8 mouse cellular contexts compared by ENCODE assay signal in the genomic region with DNA sequence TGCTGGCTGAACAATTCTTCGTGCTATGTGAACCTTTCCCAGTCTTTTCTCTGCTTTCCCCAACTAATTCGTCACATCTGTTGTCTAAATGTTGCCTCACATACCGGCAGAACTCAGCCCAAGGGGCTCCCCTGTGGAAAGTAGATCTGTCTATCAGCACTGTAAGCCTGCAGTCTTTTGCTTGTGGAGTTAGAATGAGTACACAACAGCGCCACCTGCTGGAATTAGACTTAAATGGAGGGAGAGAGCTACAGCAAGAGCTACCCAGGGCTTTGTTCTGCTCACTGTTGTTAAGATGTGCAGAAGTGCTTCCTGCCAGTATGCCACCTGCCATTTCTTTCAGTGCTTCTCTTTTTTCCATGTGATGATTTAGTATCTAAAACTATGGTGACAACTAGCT.
DNase-seq lines count a peak whose midpoint lies in the region; ATAC-seq and TF ChIP-seq lines count a peak whose summit lies in the region.

No protein-coding gene starts in this region.

- no peaks in the 10 kb centered on the region for H3K27me3 ChIP-seq in ES-Bruce4 (ENCODE audit: control insufficient read depth, insufficient read depth, low read length, poor library complexity, severe bottlenecking)
- no peaks in the 10 kb centered on the region for H3K27me3 ChIP-seq in embryonic facial prominence, embryonic 15.5 days
- no peaks in the 10 kb centered on the region for H3K27me3 ChIP-seq in hindbrain, embryonic 10.5 days (ENCODE audit: insufficient read depth, poor library complexity, severe bottlenecking)

- H3K4me1 ChIP-seq in ES-Bruce4 (ENCODE audit: control insufficient read depth, insufficient read depth, low read length) = no peaks in the 10 kb centered on the region
- no peaks in the 10 kb centered on the region for H3K4me1 ChIP-seq in embryonic facial prominence, embryonic 15.5 days
- H3K4me1 ChIP-seq in hindbrain, embryonic 10.5 days (replicated peaks) = no peaks in the 10 kb centered on the region

- H3K27ac ChIP-seq in ES-Bruce4 (ENCODE audit: insufficient read depth, low read length) = no peak overlapping the region
- H3K27ac ChIP-seq in embryonic facial prominence, embryonic 15.5 days (replicated peaks) = no peak overlapping the region
- H3K27ac ChIP-seq in hindbrain, embryonic 10.5 days = no peak overlapping the region

- WGBS in embryonic facial prominence, embryonic 15.5 days = 2% methylated on average over 4 of the region's 4 CpGs
- WGBS in hindbrain, embryonic 10.5 days = 10% methylated on average over 4 of the region's 4 CpGs

- DNase-seq in brain, adult 2 months (ENCODE audit: low read depth, low spot score) = peak; percentile 97
- DNase-seq in hindbrain, embryonic 10.5 days (ENCODE audit: low spot score) = peak; percentile 82
- peak; percentile 69 to 85 for DNase-seq in layer of hippocampus, adult 8-10 months (ENCODE audit: low spot score in 2 of 2)
- peak; percentile 78 for DNase-seq in lung, postnatal 10 days
- peak; percentile 81 for DNase-seq in retina, postnatal 7 days (ENCODE audit: low read depth, low spot score)
- DNase-seq in urinary bladder, postnatal 10 days (ENCODE audit: low spot score) = peak; percentile 11

- peak; percentile 25 for TF ChIP-seq CTCF in ES-Bruce4 (IDR thresholded peaks at IDR 0.05; ENCODE audit: low read depth, low read length)

- H3K36me3 ChIP-seq in ES-Bruce4 (ENCODE audit: control insufficient read depth, insufficient read depth, low read length, poor library complexity, severe bottlenecking) = no peaks in the 10 kb centered on the region
- H3K36me3 ChIP-seq in embryonic facial prominence, embryonic 15.5 days = no peaks in the 10 kb centered on the region
- H3K36me3 ChIP-seq in hindbrain, embryonic 10.5 days = no peaks in the 10 kb centered on the region

- H3K4me3 ChIP-seq in ES-Bruce4 (ENCODE audit: low read depth, low read length) = no peak overlapping the region
- no peak overlapping the region for H3K4me3 ChIP-seq in embryonic facial prominence, embryonic 15.5 days (replicated peaks)
- H3K4me3 ChIP-seq in hindbrain, embryonic 10.5 days = no peak overlapping the region

- TF ChIP-seq POLR2A in ES-Bruce4 (IDR thresholded peaks at IDR 0.05; ENCODE audit: insufficient read depth, low read length) = no peak

- ATAC-seq in embryonic facial prominence, embryonic 15.5 days (ENCODE audit: insufficient number of reproducible peaks, low FRiP score, low TSS enrichment, low read depth) = peak; percentile 39; the same call in 1 of the 2 replicates

- no peak for TF ChIP-seq EP300 in ES-Bruce4 (IDR thresholded peaks at IDR 0.05; ENCODE audit: insufficient read depth, low read depth, low read length)

- H3K9ac ChIP-seq in ES-Bruce4 (ENCODE audit: low read depth, poor library complexity, severe bottlenecking) = no peak overlapping the region
- no peak overlapping the region for H3K9ac ChIP-seq in embryonic facial prominence, embryonic 15.5 days

- no peaks in the 10 kb centered on the region for H3K9me3 ChIP-seq in ES-Bruce4 (replicated peaks; ENCODE audit: control insufficient read depth, insufficient read depth, low read length, poor library complexity, severe bottlenecking)
- H3K9me3 ChIP-seq in embryonic facial prominence, embryonic 15.5 days (replicated peaks) = no peaks in the 10 kb centered on the region
- H3K9me3 ChIP-seq in hindbrain, embryonic 10.5 days = no peaks in the 10 kb centered on the region

- H3K4me2 ChIP-seq in embryonic facial prominence, embryonic 15.5 days (replicated peaks) = no peak overlapping the region

Comparison
In these comparisons a context has a peak if more than half of its experiments do, and no peak if none do; other contexts are left out.
1. DNase-seq: peak in every context shown above with its lines; median percentile 97 in brain, adult 2 months; 82 in hindbrain, embryonic 10.5 days; 81 in retina, postnatal 7 days; 78 in lung, postnatal 10 days; 77 in layer of hippocampus, adult 8-10 months; 11 in urinary bladder, postnatal 10 days.